Mouse (Mus musculus) spleen, postnatal 4 days (tissue): ENCODE results near the gene Fkbp4.
"Not testable (repeated sequence)": the region's sequence is repeated elsewhere in the genome, so short reads cannot be mapped to it uniquely, and the experiment has no call there.

ENCODE experiments used
- DNase-seq, 2 experiments: peaks; one replicate each; pipeline ENCODE4 v3.0.0; 2022; ENCODE audit warnings: low spot score in 2 of 2

Fkbp4 gene

DNA sequence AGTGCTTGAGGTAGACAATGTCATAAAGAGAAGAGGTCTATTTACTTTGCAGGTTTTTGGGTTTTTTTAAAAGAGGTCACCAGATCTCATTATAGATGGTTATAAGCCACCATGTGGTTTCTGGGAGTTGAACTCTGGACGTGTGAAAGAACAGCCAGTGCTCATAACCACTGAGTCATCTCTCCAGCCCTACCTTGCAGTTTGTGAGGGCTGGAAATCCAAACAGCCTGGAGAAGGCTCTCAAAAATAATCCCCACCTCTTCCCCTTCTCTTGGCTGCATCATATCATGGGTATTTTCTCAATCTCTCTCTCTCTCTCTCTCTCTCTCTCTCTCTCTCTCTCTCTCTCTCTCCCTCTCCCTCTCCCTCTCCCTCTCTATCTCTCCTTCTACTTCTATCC is 47.8 kb downstream of the Fkbp4 start:
- DNase-seq, result no peak

DNA sequence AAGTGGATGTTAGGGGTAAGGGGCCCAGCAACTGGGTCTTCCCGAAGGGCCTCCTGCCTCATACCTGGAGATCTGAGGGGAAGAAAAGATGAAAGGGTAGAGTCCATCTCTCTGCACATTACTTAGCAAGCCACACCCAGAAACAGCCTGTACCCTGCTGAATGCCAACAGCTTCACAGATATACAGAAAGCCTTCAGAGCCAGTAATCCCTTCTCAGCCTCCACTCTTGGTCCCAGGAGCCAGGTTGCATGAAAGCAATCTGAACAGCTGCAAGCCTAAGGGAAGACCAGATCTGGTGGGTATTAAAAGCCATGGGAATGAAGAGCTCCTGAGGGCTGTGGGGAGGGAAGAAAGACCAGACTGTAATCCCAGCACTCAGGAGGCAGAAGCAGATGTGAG is 49.3 kb downstream of the Fkbp4 start:
- no peak for DNase-seq

DNA sequence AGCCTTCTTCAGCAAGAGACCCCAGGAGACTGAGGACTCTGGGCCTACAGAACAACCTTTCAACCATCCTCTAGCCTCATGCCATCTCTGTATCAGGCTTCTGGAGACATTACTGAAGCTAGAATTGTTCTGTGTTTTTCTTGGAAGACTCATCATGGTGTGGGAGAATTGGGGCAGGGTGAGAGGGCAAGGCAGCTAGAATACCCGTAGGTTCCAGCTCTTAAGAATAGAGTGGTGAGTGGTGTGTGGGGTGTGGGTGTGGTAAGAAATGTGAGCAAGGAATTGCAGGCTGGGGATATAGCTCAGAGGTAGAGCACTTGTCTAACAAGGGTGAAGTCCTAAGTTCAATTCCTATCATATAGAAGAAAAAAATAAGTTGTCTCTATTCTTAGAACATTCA is 53.5 kb downstream of the Fkbp4 start:
- no peak for DNase-seq

DNA sequence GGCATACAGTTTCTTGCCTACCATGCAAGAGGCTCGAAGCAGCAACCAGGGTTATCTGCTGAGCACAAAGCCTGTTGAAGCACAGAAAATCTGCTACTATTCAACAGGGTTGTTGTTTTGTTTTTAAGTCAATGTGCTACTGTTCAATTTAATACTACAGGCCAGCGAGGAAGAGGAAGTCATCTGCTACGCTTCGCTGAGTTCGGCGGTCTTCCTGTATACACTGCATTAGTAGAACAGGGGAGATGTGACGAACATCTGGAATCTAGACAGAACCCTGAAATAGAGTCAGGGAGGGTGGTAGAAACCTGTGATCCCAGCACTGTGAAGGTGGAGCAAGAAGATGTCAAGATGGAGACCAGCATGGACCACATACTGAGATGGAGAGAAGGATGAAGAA is 54.7 kb downstream of the Fkbp4 start:
- DNase-seq, result no peak

DNA sequence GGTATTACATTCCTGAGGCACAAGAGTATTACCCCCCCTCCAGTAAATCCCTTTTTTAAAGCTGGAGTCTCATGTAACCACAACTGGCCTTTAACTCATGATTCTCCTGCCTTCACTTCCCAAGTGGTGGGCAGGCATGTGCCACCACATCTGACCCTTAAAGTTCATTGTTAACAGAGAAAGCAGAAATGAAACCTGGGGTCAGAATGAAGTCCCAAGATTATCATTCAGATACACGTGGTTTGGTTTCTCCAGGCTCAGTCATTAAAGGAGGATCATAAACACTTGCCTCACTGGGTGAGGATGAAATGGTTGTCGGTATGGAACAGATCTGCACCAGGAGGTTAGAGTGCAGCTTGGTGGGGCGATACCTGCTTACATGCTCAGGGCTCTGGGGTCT is 57.2 kb downstream of the Fkbp4 start:
- no peak for DNase-seq

DNA sequence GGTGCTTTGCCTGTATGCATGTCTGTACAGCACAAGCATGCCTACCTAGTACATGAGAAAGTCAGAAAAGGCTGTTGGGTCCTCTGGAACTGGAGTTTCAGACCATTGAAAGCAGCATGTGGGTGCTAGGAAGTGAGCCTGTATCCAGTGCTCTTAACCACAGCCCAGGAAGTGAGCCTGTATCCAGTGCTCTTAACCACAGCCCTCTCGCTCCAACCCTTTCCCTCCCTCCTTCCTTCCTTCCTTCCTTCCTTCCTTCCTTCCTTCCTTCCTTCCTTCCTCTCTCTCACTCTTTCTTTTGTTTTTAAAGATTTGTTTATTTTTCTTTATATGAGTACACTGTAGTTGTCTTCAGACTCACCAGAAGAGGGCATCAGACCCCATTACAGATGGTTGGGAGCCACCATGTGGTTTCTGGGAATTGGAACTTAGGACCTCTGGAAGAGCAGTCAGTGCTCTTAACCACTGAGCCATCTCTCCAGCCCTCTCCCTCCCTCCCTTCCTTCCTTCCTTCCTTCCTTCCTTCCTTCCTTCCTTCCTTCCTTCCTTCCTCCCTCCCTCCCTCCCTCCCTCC is 57.8 kb downstream of the Fkbp4 start:
- DNase-seq, result not testable (repeated sequence)
